Mouse (Mus musculus) spleen, postnatal 14 days (tissue): Measurements from ENCODE around the gene Plxnc1.

Experiments used
- DNase-seq, 2 experiments: peaks; one replicate each; pipeline ENCODE4 v3.0.0; 2021 to 2022; ENCODE audit warnings: low spot score in 2 of 2

Gene Plxnc1

GRCm38 (mm10) chr10:94823971-94824760, 120.5 kb downstream of the Plxnc1 start:
- no peak for DNase-seq

- no peak for DNase-seq
Measured at GRCm38 (mm10) chr10:94818781-94819665, 125.6 kb downstream of the Plxnc1 start.

GRCm38 (mm10) chr10:94818127-94818526, 126.5 kb downstream of the Plxnc1 start:
- DNase-seq, result no peak

- DNase-seq, result no peak
Measured at GRCm38 (mm10) chr10:94811907-94812851, 132.5 kb downstream of the Plxnc1 start.

- DNase-seq, result no peak
Measured at GRCm38 (mm10) chr10:94809946-94810472, 134.6 kb downstream of the Plxnc1 start.

- no peak for DNase-seq
Measured at GRCm38 (mm10) chr10:94808275-94808674, 136.4 kb downstream of the Plxnc1 start.

- no peak for DNase-seq
Measured at GRCm38 (mm10) chr10:94807323-94807722, 137.3 kb downstream of the Plxnc1 start.

GRCm38 (mm10) chr10:94804909-94805220, 139.8 kb downstream of the Plxnc1 start:
- no peak for DNase-seq

GRCm38 (mm10) chr10:94804029-94804908, 140.4 kb downstream of the Plxnc1 start:
- no peak for DNase-seq

GRCm38 (mm10) chr10:94800677-94801354, 143.8 kb downstream of the Plxnc1 start:
- DNase-seq, result no peak

- DNase-seq, result no peak
Measured at GRCm38 (mm10) chr10:94799485-94800239, 145.0 kb downstream of the Plxnc1 start.

GRCm38 (mm10) chr10:94798128-94798527, 146.5 kb downstream of the Plxnc1 start:
- DNase-seq, result no peak

- no peak for DNase-seq
Measured at GRCm38 (mm10) chr10:94794666-94795244, 149.9 kb downstream of the Plxnc1 start.

GRCm38 (mm10) chr10:94793914-94794313, 150.7 kb downstream of the Plxnc1 start:
- no peak for DNase-seq

- DNase-seq, result no peak
Measured at GRCm38 (mm10) chr10:94789205-94789604, 155.4 kb downstream of the Plxnc1 start.

- no peak for DNase-seq
Measured at GRCm38 (mm10) chr10:94780618-94781262, 163.9 kb downstream of the Plxnc1 start.

GRCm38 (mm10) chr10:94779319-94779718, 165.3 kb downstream of the Plxnc1 start:
- DNase-seq, result no peak

- DNase-seq, result no peak
Measured at GRCm38 (mm10) chr10:94777576-94777975, 167.1 kb downstream of the Plxnc1 start.
